Mouse (Mus musculus): ENCODE data around the gene Slc13a4. TPM values are rescaled to one million over a fixed set of nuclear protein-coding genes. Genes with fewer than 3 reads are reported as not detected.

Slc13a4 gene
- polyA plus RNA-seq, 1 experiment from 2014 or later: 0.19 TPM

GRCm38 (mm10) chr6:35236108-35236785, 71.7 kb downstream of the Slc13a4 start:
- Histone ChIP-seq H3K4me3 (ENCODE audit: low read depth, low read length) (no peak overlapping the region), H3K27ac (ENCODE audit: low read depth, low read length) (no peak overlapping the region), H3K27me3 (ENCODE audit: control insufficient read depth, insufficient read depth, low read length) (no peaks in the 10 kb centered on the region), H3K36me3 (ENCODE audit: control insufficient read depth, insufficient read depth, low read length) (peaks cover 34% of the 10 kb centered on the region), H3K4me1 (ENCODE audit: control insufficient read depth, insufficient read depth, low read length) (no peaks in the 10 kb centered on the region), H3K9ac (ENCODE audit: low read length) (no peak overlapping the region), H3K9me3 (ENCODE audit: control insufficient read depth, low read length) (no peaks in the 10 kb centered on the region), H3K4me2 (no peak overlapping the region)
- DNase-seq (ENCODE audit: low spot score, missing footprints) (no peak), ATAC-seq (ENCODE audit: low FRiP score) (no peak)
- 76% methylated on average over 9 of the region's 9 CpGs for WGBS

GRCm38 (mm10) chr6:35229415-35229814, 78.5 kb downstream of the Slc13a4 start:
- Histone ChIP-seq H3K9ac (ENCODE audit: low read length) (no peak overlapping the region), H3K27ac (ENCODE audit: low read depth, low read length) (no peak overlapping the region), H3K27me3 (ENCODE audit: control insufficient read depth, insufficient read depth, low read length) (no peaks in the 10 kb centered on the region), H3K4me3 (ENCODE audit: low read depth, low read length) (no peak overlapping the region), H3K4me1 (ENCODE audit: control insufficient read depth, insufficient read depth, low read length) (no peaks in the 10 kb centered on the region), H3K9me3 (ENCODE audit: control insufficient read depth, low read length) (no peaks in the 10 kb centered on the region), H3K4me2 (no peak overlapping the region), H3K36me3 (ENCODE audit: control insufficient read depth, insufficient read depth, low read length) (peaks cover 27% of the 10 kb centered on the region)
- WGBS: 98% methylated on average over 1 of the region's 1 CpGs
- no peak for ATAC-seq (ENCODE audit: low FRiP score)
- DNase-seq (ENCODE audit: low spot score, missing footprints): no peak

DNA sequence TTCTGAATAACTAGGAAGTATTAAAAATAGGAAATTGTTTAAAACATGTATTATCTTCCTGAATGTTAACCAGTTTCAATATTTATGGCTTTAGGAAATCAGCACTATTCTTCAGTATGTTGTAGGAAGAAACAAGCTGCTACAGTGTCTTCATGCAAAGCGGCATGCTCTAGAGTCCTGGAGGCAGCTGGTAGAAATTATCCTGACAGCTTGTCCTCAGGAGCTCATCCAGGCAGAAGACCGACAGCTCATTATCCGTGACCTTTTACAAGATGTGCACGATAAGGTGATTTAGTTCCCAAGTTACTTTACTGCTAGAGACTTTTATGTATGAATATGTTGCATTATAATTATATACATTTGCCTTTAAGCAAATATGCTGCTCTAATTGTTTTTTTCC, 82.2 kb downstream of the Slc13a4 start:
- Histone ChIP-seq H3K4me2 (no peak overlapping the region), H3K9me3 (ENCODE audit: control insufficient read depth, low read length) (no peaks in the 10 kb centered on the region), H3K9ac (ENCODE audit: low read length) (no peak overlapping the region), H3K27me3 (ENCODE audit: control insufficient read depth, insufficient read depth, low read length) (no peaks in the 10 kb centered on the region), H3K4me3 (ENCODE audit: low read depth, low read length) (no peak overlapping the region), H3K36me3 (ENCODE audit: control insufficient read depth, insufficient read depth, low read length) (peaks cover 18% of the 10 kb centered on the region), H3K27ac (ENCODE audit: low read depth, low read length) (no peak overlapping the region), H3K4me1 (ENCODE audit: control insufficient read depth, insufficient read depth, low read length) (no peaks in the 10 kb centered on the region)
- 86% methylated on average over 4 of the region's 4 CpGs for WGBS
- DNase-seq (ENCODE audit: low spot score, missing footprints) (no peak), ATAC-seq (ENCODE audit: low FRiP score) (no peak)

Other genes with a start within 250 kb of the Slc13a4 start
- 33.8 and 38.5 TPM in 2 replicates for gene Cnot4, start 174.4 kb downstream of the Slc13a4 start, polyA plus RNA-seq (2014; fragmentation: Nextera tagmentation; extraction: Ambion mirVana)
- 50.1 and 55.3 TPM in 2 replicates for gene Nup205, start 130.7 kb downstream of the Slc13a4 start, polyA plus RNA-seq (2014; fragmentation: Nextera tagmentation; extraction: Ambion mirVana)
- gene Fam180a, start 18.0 kb upstream of the Slc13a4 start, polyA plus RNA-seq (2014; fragmentation: Nextera tagmentation; extraction: Ambion mirVana): not detected in 2 replicates
- gene Mtpn, start 231.8 kb upstream of the Slc13a4 start, polyA plus RNA-seq (2014; fragmentation: Nextera tagmentation; extraction: Ambion mirVana): 149 and 169 TPM in 2 replicates

All from midbrain, embryonic 11.5 days (tissue).